Mouse (Mus musculus) bone marrow macrophage, adult 2 months (primary cell): ENCODE measurements around the gene Slc4a8. TPM values are rescaled to one million over a fixed set of nuclear protein-coding genes. Genes with fewer than 3 reads are reported as not detected.
"Not testable (repeated sequence)": the region's sequence is repeated elsewhere in the genome, so short reads cannot be mapped to it uniquely, and the experiment has no call there.

Experiments
- H3K27ac ChIP-seq: 2 replicates; pipeline ENCODE4 v1.5.1; 2012; ENCODE audit warnings: low read depth, low read length; ENCODE audit not compliant: insufficient read depth
- H3K4me1 ChIP-seq: 2 replicates; pipeline ENCODE4 v1.6.1; 2012; ENCODE audit warnings: low read length; ENCODE audit not compliant: control insufficient read depth, insufficient read depth
- H3K4me3 ChIP-seq: 2 replicates; pipeline ENCODE4 v1.5.1; 2012; ENCODE audit warnings: mild to moderate bottlenecking, low read length, moderate library complexity; ENCODE audit not compliant: insufficient read depth
- CTCF ChIP-seq: IDR thresholded peaks from 2 replicates; pipeline ENCODE4 v1.5.1; 2012; ENCODE audit warnings: low read depth, mild to moderate bottlenecking, low read length, moderate library complexity
- POLR2A ChIP-seq: IDR thresholded peaks from 2 replicates; pipeline ENCODE4 v1.6.1; 2012; ENCODE audit warnings: mild to moderate bottlenecking, low read depth, low read length, borderline replicate concordance
- polyA plus RNA-seq: library from polyadenylated mRNA; stranded (reverse); fragments of >200 nt; gene quantifications from 2 replicates; pipeline ENCODE4 v1.2.4, GENCODE M21; 2012; ENCODE audit not compliant: missing spikeins, insufficient read depth, insufficient read length

Slc4a8 gene
- polyA plus RNA-seq, 1 experiment: not detected

DNA sequence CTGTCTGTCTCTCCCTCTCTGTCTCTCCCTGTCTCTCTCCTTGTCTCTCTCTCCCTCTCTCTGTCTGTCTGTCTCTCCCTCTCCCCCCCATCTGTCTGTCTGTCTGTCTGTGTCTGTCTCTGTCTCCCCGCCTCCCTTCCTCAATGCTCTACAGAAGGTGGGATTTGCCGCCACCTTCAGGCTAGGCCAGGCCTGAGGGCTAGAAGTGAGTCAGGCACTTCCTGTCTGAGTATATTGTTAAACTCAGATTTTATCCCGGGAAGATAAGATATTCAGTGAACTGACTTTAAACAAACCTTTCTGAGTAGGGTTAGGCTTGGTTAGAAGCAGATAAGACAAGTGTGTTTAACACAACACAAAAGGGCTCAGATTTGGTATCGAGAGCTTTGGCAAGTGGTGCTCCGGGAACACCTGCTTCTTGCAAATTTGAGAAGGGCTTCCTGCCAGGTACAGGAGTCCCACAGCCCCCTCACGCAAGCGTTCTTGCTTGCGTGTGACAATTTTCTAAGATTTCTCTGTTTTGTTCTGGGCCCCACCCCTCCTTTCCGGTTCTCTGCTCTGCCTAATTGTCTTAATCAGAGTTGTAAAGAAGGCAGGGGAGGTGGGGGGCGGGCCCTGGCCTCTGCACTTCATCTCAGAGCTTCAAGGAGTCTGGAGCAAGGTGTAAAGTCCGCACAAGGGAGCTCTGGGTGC lies 6.6 kb upstream of the Slc4a8 start:
- 0 out of 2 replicates have a peak, but pooled peaks have one; percentile 27 for TF ChIP-seq CTCF
- TF ChIP-seq POLR2A: no peak
- H3K4me3 ChIP-seq: no peak overlapping the region; the same call in 1 of the 2 replicates
- H3K4me1 ChIP-seq: peaks cover 19% of the 10 kb centered on the region
- H3K27ac ChIP-seq: no peak overlapping the region

DNA sequence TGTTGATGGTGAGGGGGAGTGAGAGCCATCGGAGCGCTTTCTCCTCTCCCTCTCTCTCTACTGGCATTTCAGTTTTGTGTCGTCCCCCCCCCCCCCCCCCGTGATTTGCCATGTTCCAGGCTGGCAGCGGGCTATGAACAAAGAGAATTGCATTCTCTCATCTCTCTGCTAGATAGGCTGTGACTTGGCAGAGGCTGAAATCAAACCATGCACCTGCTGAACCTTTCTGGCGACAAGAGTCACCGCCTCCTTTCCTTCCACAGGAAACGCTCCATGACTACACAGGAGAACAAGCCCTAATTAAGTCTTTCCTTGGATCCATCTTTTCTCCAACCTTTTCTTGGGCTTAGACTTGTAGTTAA lies 6.1 kb upstream of the Slc4a8 start:
- Histone ChIP-seq H3K4me1 (peaks cover 14% of the 10 kb centered on the region), H3K4me3 (no peak overlapping the region), H3K27ac (no peak overlapping the region)
- TF ChIP-seq POLR2A (no peak), CTCF (no peak)

DNA sequence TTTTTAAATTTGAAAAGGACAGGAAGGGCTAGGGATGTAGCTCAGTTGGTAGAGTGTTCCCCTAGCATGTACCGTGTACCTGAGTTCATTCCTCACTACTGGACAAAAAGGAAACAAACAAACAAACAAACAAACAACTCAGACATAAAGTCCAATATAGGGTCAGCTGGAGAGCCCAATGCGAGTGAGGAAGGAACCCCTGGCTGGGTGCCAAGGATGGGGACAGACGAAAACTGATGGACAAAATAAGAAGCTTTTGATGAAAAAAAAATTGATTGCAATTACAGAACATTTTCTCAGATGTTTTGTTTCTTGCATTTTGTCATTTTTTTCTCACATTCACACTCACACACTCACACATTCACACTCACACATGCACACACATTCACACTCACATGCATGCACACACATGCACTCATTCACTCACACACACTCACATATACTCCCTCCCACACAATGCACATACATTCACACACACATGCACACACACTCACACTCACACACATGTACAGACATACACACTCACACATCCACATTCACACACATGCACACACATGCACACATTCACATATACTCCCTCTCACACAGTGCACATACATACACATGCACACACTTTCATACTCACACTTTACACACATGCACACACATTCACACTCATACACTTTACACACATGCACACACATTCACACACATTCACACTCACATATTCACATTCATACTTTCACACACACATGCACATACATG lies 5.5 kb upstream of the Slc4a8 start:
- Histone ChIP-seq H3K4me1 (peaks cover 15% of the 10 kb centered on the region), H3K27ac (no peak overlapping the region), H3K4me3 (no peak overlapping the region)
- no peak for TF ChIP-seq CTCF
- no peak for TF ChIP-seq POLR2A

DNA sequence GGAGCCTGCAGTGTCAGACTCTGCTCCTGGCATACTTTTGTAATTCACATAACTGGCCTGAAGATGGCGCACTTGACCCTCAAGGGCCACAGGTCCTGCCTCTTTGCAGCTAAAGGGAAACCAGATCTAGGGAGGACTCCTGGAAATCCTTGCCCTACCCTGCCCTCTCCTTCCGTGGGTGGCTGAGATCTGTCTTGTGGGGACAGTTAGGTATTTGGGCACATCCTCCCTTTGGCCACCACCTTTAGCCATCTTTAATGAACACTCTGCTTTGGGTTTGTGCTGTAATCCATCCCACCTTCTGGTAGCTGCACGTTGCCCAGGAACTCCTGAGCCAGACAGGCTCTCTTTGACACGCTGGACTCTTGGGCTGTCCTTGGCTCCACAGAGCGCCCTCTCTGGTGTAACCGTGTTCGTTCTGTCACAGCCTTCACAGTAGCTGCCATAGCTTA lies 4.0 kb upstream of the Slc4a8 start:
- Histone ChIP-seq H3K4me1 (peaks cover 19% of the 10 kb centered on the region), H3K4me3 (peak overlapping the region; percentile 31), H3K27ac (no peak overlapping the region)
- TF ChIP-seq CTCF (peak; percentile 62), POLR2A (no peak)

DNA sequence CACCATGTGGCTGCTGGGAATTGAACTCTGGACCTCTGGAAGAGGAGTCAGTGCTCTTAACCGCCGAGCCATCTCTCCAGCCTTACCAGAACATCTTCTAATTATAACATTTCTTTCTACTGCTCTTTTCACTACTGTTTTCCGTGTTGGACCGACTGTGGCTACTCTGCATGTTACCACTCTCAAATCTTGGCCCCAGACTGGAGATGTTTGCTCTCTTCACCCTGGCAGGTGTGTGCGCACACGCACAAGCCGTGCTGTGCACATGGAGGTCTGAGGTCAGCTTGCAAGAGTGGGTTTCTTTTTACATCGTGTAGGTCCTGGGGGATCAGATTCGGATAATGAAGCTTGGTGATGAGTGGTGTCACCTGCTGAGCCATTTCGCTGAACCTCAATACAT lies 2.3 kb upstream of the Slc4a8 start:
- H3K4me3 ChIP-seq: no peak overlapping the region
- no peak overlapping the region for H3K27ac ChIP-seq
- TF ChIP-seq POLR2A: no peak
- TF ChIP-seq CTCF: no peak
- peaks cover 10% of the 10 kb centered on the region for H3K4me1 ChIP-seq

DNA sequence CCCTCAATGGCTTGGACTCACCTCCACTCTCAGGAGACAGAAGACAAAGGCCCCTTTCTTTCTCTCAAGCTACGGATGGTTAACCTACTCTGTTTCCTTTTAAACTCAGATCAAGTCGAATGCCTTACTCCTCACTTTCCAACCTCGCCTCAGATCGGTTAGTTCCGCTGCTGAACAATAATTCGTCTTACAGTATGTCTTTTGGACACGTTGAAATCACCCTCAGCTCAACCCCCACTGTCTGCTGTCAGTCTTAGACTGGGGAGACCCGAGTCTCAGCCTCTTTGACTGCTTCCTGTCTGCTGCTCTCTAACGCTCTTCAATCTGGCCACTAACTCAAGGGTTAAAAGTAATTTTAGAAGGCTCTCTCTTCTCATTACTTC lies 520 bp upstream of the Slc4a8 start:
- TF ChIP-seq POLR2A (no peak), CTCF (no peak)
- peaks cover 6% of the 10 kb centered on the region; the same call in 1 of the 2 replicates for H3K4me1 ChIP-seq
- H3K4me3 ChIP-seq: peak overlapping the region; percentile 57; the same call in 1 of the 2 replicates
- no peak overlapping the region for H3K27ac ChIP-seq

DNA sequence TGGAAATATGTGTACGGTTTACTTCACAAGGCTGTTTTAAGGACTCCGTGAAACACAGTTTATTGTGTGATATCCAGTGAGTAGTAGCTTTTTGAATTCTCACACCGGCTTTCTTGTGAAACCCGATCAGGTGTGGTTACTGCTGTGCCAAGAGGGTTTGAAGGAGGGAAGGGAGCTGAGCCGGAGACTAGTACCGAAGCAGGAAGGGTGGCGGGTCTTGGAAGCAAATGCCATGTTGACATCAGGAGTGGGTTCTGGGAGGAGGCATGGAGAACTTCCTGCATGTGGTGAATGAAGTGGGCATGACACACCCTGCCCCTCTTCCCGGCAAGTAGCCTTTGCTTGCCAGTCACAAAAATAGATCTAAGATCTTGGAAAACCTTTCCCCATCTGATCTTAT lies 1.1 kb downstream of the Slc4a8 start:
- Histone ChIP-seq H3K4me3 (no peak overlapping the region), H3K4me1 (peaks cover 6% of the 10 kb centered on the region; the same call in 1 of the 2 replicates), H3K27ac (no peak overlapping the region)
- TF ChIP-seq CTCF: no peak
- TF ChIP-seq POLR2A: no peak

DNA sequence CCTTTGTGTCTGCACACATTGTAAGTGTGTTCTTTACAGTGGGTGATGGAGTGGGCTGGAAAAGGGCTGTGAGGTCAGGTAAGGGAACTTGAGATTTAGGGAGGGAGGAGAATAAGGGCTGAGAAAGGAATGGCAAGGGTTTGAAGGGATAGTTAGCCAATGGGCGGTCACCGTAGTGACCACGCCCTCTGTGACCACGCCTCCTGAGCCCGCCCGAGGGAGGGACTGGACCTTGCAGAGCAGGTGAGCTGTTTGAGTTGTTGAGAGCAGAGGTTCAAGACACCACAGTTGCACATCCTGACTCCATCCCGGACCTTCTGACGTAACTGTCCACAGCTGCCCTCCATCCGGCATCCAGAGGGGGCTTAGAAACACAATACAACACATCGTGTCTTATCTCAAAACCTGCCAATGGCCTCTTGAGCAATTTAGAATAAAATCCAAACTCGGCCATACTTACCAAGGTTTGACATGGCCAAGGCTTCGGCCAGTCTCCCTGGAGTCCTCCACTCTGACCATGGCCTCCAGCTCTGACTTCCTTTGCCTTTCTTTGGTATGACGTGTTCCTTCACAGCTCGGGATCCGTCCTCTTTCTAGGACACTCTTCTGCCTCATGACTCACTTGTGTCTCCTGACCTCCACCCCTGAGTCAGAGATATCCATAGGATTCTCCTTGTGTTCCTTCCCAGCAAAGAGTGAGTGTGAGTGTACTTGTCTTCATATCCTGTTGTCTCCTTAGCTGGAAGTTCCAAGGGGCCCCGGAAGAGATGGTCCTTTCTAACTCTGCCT lies 2.8 kb downstream of the Slc4a8 start:
- Histone ChIP-seq H3K27ac (no peak overlapping the region), H3K4me3 (no peak overlapping the region), H3K4me1 (peaks cover 6% of the 10 kb centered on the region; the same call in 1 of the 2 replicates)
- TF ChIP-seq POLR2A: no peak
- TF ChIP-seq CTCF: no peak

DNA sequence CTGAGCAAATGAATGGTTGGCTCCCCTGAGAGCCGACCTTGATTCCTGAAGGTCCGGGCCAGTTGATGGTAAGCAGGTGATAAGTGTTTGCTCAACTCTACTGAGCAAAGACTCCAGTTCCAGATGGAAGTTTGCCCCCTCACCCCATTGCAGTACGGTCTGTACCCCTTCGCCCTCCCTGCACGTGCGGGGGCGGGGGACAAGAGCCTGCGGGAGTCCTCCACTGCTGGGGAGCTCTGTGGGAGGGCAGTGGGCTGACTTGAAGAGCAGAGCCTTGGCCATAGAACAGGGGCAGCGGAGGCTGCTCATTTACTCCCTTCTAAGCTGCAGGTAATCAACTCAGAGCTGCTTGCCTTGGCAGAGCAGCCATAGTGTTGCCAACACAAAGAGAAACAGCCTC lies 5.3 kb downstream of the Slc4a8 start:
- Histone ChIP-seq H3K27ac (no peak overlapping the region), H3K4me1 (no peaks in the 10 kb centered on the region), H3K4me3 (no peak overlapping the region)
- TF ChIP-seq POLR2A: no peak
- no peak for TF ChIP-seq CTCF

DNA sequence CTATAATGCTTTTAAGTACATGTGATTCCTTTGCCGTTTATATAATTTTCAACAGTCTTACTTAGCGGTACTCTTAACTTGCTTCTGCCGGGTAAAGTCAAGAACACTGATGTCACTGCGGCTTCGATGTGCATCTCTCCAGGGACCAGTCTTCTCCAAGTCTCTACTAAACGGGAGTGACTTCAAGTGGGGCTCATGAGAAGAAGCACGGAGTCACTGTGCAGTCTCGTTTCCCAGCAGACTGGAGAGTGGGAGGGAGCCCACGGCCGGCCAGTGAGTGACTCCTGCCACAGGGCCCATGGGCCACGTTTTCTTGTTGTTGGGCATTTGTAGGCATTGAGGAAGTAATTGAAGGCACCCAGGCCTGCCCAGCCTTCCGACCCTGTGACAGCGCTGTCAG lies 6.3 kb downstream of the Slc4a8 start:
- TF ChIP-seq CTCF: no peak
- no peak for TF ChIP-seq POLR2A
- Histone ChIP-seq H3K27ac (no peak overlapping the region), H3K4me1 (no peaks in the 10 kb centered on the region), H3K4me3 (no peak overlapping the region)

DNA sequence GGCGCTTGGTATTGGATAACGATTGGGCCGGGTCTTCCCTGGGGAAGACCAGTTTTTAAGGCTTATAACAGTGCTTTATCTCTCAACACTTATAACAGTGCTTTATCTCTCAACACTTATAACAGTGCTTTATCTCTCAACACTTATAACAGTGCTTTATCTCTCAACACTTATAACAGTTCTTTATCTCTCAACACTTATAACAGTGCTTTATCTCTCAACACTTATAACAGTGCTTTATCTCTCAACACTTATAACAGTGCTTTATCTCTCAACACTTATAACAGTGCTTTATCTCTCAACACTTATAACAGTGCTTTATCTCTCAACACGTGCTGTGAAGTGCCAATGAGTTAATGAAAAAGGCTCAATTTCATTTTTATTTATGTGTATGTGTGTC lies 7.5 kb downstream of the Slc4a8 start:
- H3K4me3 ChIP-seq, H3K27ac ChIP-seq, H3K4me1 ChIP-seq: not testable (repeated sequence)
